Mouse (Mus musculus): Measurements from ENCODE around the gene Steap3. TPM values are rescaled to one million over a fixed set of nuclear protein-coding genes. Genes with fewer than 3 reads are reported as not detected.
A peak's percentile ranks its signal among the peaks of the same experiment; 100 is the strongest.

The Steap3 gene
- polyA plus RNA-seq, 1 experiment from 2014 or later: 1.3 TPM

DNA sequence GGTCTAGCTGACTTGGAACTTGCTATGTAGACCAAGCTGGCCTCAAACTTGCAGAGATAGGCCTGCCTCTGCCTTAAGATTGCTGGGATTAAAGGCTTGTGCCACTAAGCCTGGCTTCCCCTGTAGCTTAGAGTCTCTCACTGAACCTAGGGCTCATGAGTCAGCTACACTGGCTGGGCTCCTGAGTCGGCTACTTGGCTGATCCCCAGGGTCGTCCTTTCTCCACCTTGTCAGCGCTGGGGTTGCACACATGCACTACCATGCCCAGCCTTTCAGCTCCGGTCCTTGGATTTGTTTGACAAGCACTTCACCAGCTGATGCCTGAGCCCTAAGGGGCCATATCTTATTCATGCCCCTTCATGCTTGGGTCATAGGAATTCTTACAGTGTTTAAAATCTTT, 104.5 kb downstream of the Steap3 start:
- H3K4me2 ChIP-seq: no peak overlapping the region
- no peak overlapping the region for H3K27ac ChIP-seq
- H3K27me3 ChIP-seq: no peaks in the 10 kb centered on the region
- H3K4me3 ChIP-seq: no peak overlapping the region
- 81% methylated on average over 4 of the region's 4 CpGs for WGBS
- ATAC-seq: no peak
- no peaks in the 10 kb centered on the region for H3K9me3 ChIP-seq (replicated peaks)
- H3K9ac ChIP-seq: no peak overlapping the region
- no peaks in the 10 kb centered on the region for H3K36me3 ChIP-seq (ENCODE audit: poor library complexity, severe bottlenecking)
- no peaks in the 10 kb centered on the region for H3K4me1 ChIP-seq

DNA sequence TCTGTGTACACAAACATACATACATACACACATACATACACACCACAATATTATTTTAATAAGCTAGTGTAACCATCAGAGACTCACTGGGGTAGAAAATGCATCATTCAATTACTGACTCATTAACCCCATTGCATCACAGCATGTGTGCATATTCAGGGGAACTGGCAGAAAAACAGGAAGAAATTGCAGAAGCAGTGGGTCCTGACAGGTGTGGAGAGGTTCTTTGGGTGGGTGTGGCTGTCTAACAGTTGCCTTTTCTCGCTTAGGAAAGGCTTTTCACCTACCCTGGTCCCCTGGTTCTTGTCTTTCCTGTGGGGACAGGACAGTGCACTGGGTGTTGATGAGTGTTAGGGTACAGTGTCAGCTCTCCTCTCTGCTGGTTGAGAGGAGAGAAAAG, 109.9 kb downstream of the Steap3 start:
- 52% methylated on average over 1 of the region's 1 CpGs for WGBS
- no peaks in the 10 kb centered on the region for H3K36me3 ChIP-seq (ENCODE audit: poor library complexity, severe bottlenecking)
- H3K27me3 ChIP-seq: no peaks in the 10 kb centered on the region
- H3K9me3 ChIP-seq (replicated peaks): no peaks in the 10 kb centered on the region
- no peak overlapping the region for H3K27ac ChIP-seq
- H3K4me2 ChIP-seq: no peak overlapping the region
- no peak overlapping the region for H3K4me3 ChIP-seq
- no peaks in the 10 kb centered on the region for H3K4me1 ChIP-seq
- no peak overlapping the region for H3K9ac ChIP-seq
- ATAC-seq: no peak

DNA sequence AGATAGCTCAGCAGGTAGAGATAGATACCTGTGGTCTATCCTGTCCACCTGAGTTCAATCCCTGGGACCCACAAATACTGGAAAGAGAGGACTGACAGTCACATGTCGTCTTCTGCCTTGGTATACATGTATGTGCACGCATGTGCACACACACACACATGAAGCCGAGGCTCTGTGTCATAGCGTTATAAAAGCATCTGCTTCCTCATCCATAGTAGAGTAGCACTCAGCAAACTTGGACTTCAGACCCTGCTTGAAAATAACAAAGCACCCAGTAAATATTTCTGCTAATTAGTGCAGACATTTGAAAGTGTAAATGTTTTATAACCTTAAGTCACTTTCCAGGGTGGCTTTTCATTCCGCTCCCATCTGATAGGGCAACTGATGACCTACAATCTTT, 111.0 kb downstream of the Steap3 start:
- Histone ChIP-seq H3K4me3 (no peak overlapping the region), H3K27ac (no peak overlapping the region), H3K9me3 (replicated peaks) (no peaks in the 10 kb centered on the region), H3K4me1 (no peaks in the 10 kb centered on the region), H3K4me2 (no peak overlapping the region), H3K27me3 (no peaks in the 10 kb centered on the region), H3K36me3 (ENCODE audit: poor library complexity, severe bottlenecking) (no peaks in the 10 kb centered on the region), H3K9ac (no peak overlapping the region)
- 93% methylated on average over 5 of the region's 5 CpGs for WGBS
- ATAC-seq: no peak

DNA sequence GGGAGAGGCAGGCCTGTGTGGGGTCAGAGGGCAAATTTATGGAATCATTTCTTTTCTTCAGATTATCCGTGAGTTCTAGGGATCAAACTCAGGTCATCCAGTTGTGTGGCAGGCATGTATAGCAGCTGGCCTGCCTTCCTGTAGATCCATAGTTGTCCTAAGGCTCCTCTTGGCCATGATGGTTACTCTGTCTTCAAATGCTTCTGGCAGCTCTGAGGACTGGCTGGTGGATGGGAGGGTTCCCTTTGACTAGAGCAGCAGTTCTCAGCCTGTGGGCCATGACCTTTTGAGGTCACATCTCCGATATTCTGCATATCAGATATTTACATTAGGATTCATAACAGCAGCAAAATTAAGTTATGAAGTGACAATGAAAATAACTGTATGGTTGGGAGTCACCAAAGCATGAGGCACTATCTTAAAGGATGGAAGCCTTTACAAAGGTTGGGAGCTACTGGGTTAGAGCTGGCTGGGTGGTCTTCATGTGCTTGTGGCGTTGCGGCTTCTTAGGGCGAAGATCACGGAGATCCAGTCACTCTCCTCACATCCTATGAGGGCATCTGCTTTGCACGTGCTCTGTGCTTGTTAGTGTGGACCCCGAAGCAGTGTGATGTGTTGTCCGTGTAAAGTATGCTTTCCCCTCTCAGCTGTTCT, 113.9 kb downstream of the Steap3 start:
- Histone ChIP-seq H3K9ac (no peak overlapping the region), H3K36me3 (ENCODE audit: poor library complexity, severe bottlenecking) (no peaks in the 10 kb centered on the region), H3K4me1 (no peaks in the 10 kb centered on the region), H3K4me2 (no peak overlapping the region), H3K9me3 (replicated peaks) (no peaks in the 10 kb centered on the region), H3K4me3 (no peak overlapping the region), H3K27me3 (no peaks in the 10 kb centered on the region), H3K27ac (no peak overlapping the region)
- no peak for ATAC-seq
- 93% methylated on average over 9 of the region's 9 CpGs for WGBS

DNA sequence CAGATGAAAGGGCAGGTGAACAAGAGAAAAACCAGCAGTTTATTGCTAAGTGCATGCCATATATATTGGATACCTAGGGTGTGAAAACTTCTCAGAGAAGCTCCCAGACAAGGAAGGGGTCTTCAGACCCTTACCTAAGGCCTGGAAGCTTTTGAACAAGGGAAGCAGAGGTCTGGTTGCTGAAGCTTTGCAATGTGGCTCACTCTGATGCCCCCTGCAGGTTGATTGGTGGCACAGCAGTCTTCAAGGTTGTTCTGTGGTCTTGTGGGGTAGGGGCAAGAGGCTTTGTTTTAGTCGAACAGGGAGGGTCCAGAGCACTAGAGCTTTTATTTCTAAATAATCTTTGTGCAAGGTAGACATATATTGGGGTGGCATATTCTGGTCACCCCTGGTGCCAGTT, 117.2 kb downstream of the Steap3 start:
- Histone ChIP-seq H3K9me3 (replicated peaks) (no peaks in the 10 kb centered on the region), H3K36me3 (ENCODE audit: poor library complexity, severe bottlenecking) (0 out of 2 replicates have a peak, but pooled peaks cover 4% of the 10 kb centered on the region), H3K4me1 (no peaks in the 10 kb centered on the region), H3K27ac (no peak overlapping the region), H3K4me3 (no peak overlapping the region), H3K9ac (no peak overlapping the region), H3K27me3 (no peaks in the 10 kb centered on the region), H3K4me2 (no peak overlapping the region)
- 15% methylated on average over 1 of the region's 1 CpGs for WGBS
- ATAC-seq: no peak

DNA sequence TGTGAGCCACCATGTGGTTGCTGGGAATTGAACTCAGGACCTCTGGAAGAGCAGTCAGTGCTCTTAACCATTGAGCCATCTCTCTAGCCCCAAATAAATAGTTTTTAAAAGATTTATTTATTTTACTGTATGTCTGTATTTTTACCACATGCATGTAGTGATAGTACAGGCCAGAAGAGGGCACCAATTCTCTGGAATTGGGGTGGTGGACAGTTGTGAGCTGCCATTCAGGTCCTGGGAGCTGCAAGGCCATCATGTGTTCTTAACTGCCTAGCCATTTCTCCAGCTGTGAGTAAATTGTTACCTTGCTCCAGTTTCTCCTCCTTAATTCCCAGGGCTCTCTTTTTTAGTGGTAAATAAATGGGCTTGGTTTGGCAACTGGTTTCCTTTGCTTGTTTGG, 118.3 kb downstream of the Steap3 start:
- Histone ChIP-seq H3K27ac (no peak overlapping the region), H3K27me3 (no peaks in the 10 kb centered on the region), H3K36me3 (ENCODE audit: poor library complexity, severe bottlenecking) (0 out of 2 replicates have a peak, but pooled peaks cover 4% of the 10 kb centered on the region), H3K4me2 (no peak overlapping the region), H3K9me3 (replicated peaks) (no peaks in the 10 kb centered on the region), H3K9ac (no peak overlapping the region), H3K4me3 (no peak overlapping the region), H3K4me1 (no peaks in the 10 kb centered on the region)
- ATAC-seq: 0 out of 2 replicates have a peak, but pooled peaks have one; percentile 53

DNA sequence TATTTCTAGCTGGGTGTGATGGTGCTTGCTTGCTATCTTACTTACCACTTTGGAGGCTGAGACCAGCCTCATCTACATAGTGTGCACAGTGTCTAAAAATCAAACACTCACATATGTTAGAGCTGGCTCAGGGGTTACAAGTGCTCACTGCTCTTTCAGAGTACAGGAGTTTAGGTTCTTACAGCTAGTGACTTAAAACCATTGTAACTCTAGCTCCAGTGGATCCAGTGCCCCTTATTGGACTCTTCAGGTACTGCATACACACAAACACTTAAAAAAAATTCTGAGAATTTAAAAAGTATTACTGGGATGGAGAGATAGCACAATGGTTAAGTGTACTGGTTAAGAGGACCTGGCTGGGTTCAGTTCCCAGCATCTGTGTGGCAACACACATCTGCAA, 125.5 kb downstream of the Steap3 start:
- no peaks in the 10 kb centered on the region for H3K9me3 ChIP-seq (replicated peaks)
- no peak for ATAC-seq
- no peaks in the 10 kb centered on the region for H3K27me3 ChIP-seq

DNA sequence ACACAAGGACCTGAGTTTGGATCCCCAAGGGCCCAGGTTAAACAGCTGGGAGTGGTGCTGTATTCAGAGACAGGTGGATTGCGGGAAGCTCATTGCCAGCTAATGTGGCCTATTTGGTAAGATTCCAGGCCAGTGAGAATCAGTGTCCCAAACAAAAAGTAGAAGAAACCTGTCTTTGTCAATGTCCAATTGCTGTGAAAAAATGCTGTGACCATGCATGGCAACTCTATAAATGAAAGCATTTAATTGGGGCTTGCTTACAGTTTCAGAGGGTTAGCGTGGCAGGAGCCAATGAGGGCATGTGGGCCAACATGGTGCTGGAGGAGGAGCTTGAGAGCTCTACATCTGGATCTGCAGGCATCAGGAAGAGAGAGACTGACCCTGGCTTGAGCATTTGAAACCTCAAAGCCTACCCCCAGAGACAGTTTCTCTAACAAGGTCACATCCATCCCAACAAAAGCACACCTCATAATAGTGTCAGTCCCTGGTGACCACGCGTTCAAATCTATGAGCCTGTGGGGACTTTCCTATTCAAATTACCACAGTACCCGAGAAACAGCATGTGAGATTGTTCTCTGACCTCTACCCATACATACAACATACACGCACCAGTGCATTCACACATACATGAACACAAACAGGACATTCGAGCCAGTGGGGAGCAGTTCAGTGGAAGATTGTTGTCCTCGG, 126.8 kb downstream of the Steap3 start:
- Histone ChIP-seq H3K4me2 (no peak overlapping the region), H3K27ac (no peak overlapping the region), H3K9me3 (replicated peaks) (no peaks in the 10 kb centered on the region), H3K4me1 (peaks cover 23% of the 10 kb centered on the region), H3K27me3 (no peaks in the 10 kb centered on the region), H3K9ac (no peak overlapping the region), H3K4me3 (no peak overlapping the region), H3K36me3 (ENCODE audit: poor library complexity, severe bottlenecking) (no peaks in the 10 kb centered on the region)
- ATAC-seq: no peak
- 75% methylated on average over 8 of the region's 8 CpGs for WGBS

More for the DNA sequence above, 125.5 kb downstream of the Steap3 start:
- Histone ChIP-seq H3K4me1 (peaks cover 23% of the 10 kb centered on the region), H3K36me3 (ENCODE audit: poor library complexity, severe bottlenecking) (0 out of 2 replicates have a peak, but pooled peaks cover 4% of the 10 kb centered on the region), H3K9ac (no peak overlapping the region), H3K4me2 (no peak overlapping the region), H3K4me3 (no peak overlapping the region), H3K27ac (no peak overlapping the region)

DNA sequence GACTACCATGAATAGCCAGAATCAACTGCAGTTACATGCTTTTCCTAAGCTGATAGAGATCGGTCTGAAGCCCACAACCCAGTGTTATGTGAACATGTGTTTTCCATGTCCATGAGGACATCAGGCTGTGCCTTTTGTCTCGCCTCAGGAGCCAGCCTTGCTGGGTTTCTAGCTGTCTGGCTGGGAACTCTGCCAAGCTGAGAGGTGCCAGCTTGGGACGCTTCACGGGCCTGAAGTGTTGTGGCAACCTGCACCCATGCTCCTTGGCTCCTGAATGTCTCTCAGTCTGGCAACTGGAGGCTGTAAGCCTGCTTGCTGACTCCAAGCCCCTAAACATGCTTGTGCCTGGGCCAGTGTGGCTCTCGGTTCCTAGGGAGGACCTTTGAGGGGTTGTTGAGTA, 130.0 kb downstream of the Steap3 start:
- H3K36me3 ChIP-seq (ENCODE audit: poor library complexity, severe bottlenecking): no peaks in the 10 kb centered on the region
- ATAC-seq: peak; percentile 50
- H3K4me2 ChIP-seq: no peak overlapping the region
- peaks cover 33% of the 10 kb centered on the region for H3K4me1 ChIP-seq
- WGBS: 69% methylated on average over 5 of the region's 5 CpGs
- no peak overlapping the region for H3K4me3 ChIP-seq
- H3K27me3 ChIP-seq: no peaks in the 10 kb centered on the region
- peak overlapping the region; percentile 31; the same call in 1 of the 2 replicates for H3K27ac ChIP-seq
- no peak overlapping the region for H3K9ac ChIP-seq
- H3K9me3 ChIP-seq (replicated peaks): no peaks in the 10 kb centered on the region

Other genes starting within 250 kb of the Steap3 start
- 4.0 and 4.3 TPM in 2 replicates for gene Tmem37, start 198.6 kb downstream of the Steap3 start, polyA plus RNA-seq (2015; fragmentation: Nextera tagmentation; extraction: Ambion mirVana)
- 1,225 and 1,613 TPM in 2 replicates for gene Dbi, start 151.6 kb downstream of the Steap3 start, polyA plus RNA-seq (2015; fragmentation: Nextera tagmentation; extraction: Ambion mirVana)
- 24.8 and 29.7 TPM in 2 replicates for gene 3110009E18Rik, start 151.5 kb downstream of the Steap3 start, polyA plus RNA-seq (2015; fragmentation: Nextera tagmentation; extraction: Ambion mirVana)
- 0.18 and 0.25 TPM in 2 replicates for gene C1ql2, start 67.9 kb upstream of the Steap3 start, polyA plus RNA-seq (2015; fragmentation: Nextera tagmentation; extraction: Ambion mirVana)
- gene Marco, start 232.3 kb upstream of the Steap3 start, polyA plus RNA-seq (2015; fragmentation: Nextera tagmentation; extraction: Ambion mirVana): not detected in 2 replicates